Mouse (Mus musculus) CH12.LX (cell line): ENCODE measurements around the gene Fcmr.

Experiments
- CHD2 ChIP-seq: IDR thresholded peaks from 2 replicates; pipeline ENCODE4 v1.6.1; 2011; ENCODE audit warnings: low read length, improper control_type of control experiment
- CTCF ChIP-seq, 2 experiments: IDR thresholded peaks in 1 of 2; conservative IDR thresholded peaks in 1 of 2; 2 replicates each; pipeline ENCODE4 v1.5.1; 2011 to 2012; ENCODE audit warnings: low read depth in 2 of 2, low read length in 2 of 2, improper control_type of control experiment in 1 of 2, inconsistent platforms in 1 of 2, mild to moderate bottlenecking in 1 of 2, moderate library complexity in 1 of 2
- E2F4 ChIP-seq: IDR thresholded peaks from 2 replicates; pipeline ENCODE4 v1.6.1; 2011; ENCODE audit warnings: low read depth, low read length, improper control_type of control experiment; ENCODE audit not compliant: insufficient replicate concordance
- JUND ChIP-seq: conservative IDR thresholded peaks from 2 replicates; pipeline ENCODE4 v1.6.1; 2011; ENCODE audit warnings: low read depth, low read length, improper control_type of control experiment
- KAT2A ChIP-seq: IDR thresholded peaks from 2 replicates; pipeline ENCODE4 v1.6.1; 2012; ENCODE audit warnings: low read length, improper control_type of control experiment, inconsistent platforms; ENCODE audit not compliant: insufficient replicate concordance
- MEF2A ChIP-seq: IDR thresholded peaks from 2 replicates; pipeline ENCODE4 v1.6.1; 2014; ENCODE audit warnings: low read depth, mild to moderate bottlenecking, inconsistent platforms, low read length, improper control_type of control experiment, borderline replicate concordance
- MYC ChIP-seq: IDR thresholded peaks from 2 replicates; pipeline ENCODE4 v1.6.1; 2011; ENCODE audit warnings: low read depth, mild to moderate bottlenecking, improper control_type of control experiment, low read length
- NELFE ChIP-seq: IDR thresholded peaks from 2 replicates; pipeline ENCODE4 v1.6.1; 2011; ENCODE audit warnings: low read depth, low read length, improper control_type of control experiment
- POLR2A ChIP-seq: IDR thresholded peaks from 2 replicates; pipeline ENCODE4 v1.6.1; 2011; ENCODE audit warnings: low read depth, mild to moderate bottlenecking, improper control_type of control experiment, low read length
- ZKSCAN1 ChIP-seq: IDR thresholded peaks from 2 replicates; pipeline ENCODE4 v1.6.1; 2012; ENCODE audit warnings: low read depth, inconsistent platforms, low read length, improper control_type of control experiment, borderline replicate concordance

- no peak for TF ChIP-seq ZKSCAN1
- no peak for TF ChIP-seq CTCF (conservative IDR thresholded peaks at IDR 0.05 in 1 of 2, IDR thresholded peaks at IDR 0.05 in 1 of 2; ENCODE audit: low read depth in 2 of 2, low read length in 2 of 2)
- TF ChIP-seq POLR2A, result no peak
- no peak for TF ChIP-seq NELFE
- TF ChIP-seq MEF2A, result no peak
- no peak for TF ChIP-seq MYC
- no peak for TF ChIP-seq CHD2
- TF ChIP-seq JUND, result no peak
- TF ChIP-seq KAT2A, result no peak
- no peak for TF ChIP-seq E2F4
These were observed 7.4 kb downstream of the Fcmr start for GRCm38 (mm10) chr1:130872912-130873311.
